Mouse (Mus musculus): Measurements from ENCODE around the gene Cel. TPM values are rescaled to one million over a fixed set of nuclear protein-coding genes. Genes with fewer than 3 reads are reported as not detected.

The Cel gene
- polyA plus RNA-seq, 2 experiments, result 0.06 TPM; not detected in 1

DNA sequence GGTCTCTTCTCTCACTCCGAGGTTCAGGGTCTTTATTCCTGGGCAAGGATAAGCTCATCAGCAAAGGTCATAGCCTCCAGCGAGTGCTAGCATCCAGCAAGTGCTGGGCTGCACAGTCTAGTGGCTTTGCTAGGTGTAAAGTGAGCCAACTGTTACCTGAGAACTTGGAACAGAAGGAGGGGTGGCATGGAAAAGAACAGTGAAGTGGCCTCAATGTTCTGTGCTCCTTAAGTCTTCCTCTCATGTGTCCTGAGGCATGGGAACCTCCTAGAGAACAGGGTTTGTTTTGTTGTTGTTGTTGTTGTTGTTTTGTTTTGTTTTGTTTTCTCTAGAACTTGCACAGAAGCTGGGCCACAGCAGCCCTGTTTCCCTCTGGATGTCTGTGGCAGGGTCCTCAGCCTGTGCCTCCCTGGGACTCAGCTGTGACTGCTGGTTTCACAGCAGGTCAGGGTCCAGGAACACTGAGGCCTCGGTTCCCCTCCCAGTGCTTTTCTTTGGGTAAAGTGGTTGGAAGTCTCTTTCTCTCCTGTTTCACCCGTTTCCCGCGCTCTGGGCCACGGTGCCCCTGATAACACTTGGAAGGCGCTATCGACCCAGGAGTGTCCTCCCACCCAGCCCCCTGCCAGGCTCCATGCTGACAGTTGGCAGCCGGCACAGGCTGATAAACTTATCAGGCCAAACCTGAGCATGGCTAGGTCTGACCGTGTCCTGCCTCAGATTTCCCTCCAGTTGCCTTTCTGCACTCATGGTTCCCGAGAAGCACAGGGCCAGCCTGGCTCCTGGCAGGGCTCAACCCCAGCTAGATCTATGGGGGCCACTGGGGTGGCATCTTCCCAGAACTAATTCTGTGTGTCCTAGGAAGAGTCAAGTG is 38.8 kb upstream of the Cel start:
- Histone ChIP-seq H3K27me3 (ENCODE audit: control insufficient read depth, insufficient read depth, low read length) (no peaks in the 10 kb centered on the region), H3K27ac (replicated peaks; ENCODE audit: low read depth, low read length) (no peak overlapping the region), H3K4me2 (replicated peaks; ENCODE audit: low read depth, low read length, severe bottlenecking) (no peak overlapping the region), H3K4me3 (replicated peaks; ENCODE audit: low read length) (no peak overlapping the region), H3K36me3 (ENCODE audit: control insufficient read depth, insufficient read depth, low read length) (no peaks in the 10 kb centered on the region), H3K9me3 (ENCODE audit: control insufficient read depth, low read length) (no peaks in the 10 kb centered on the region), H3K9ac (ENCODE audit: low read depth, low read length, severe bottlenecking) (no peak overlapping the region), H3K4me1 (ENCODE audit: control insufficient read depth, insufficient read depth, low read length) (no peaks in the 10 kb centered on the region)
- no peak for TF ChIP-seq POLR2A (IDR thresholded peaks at IDR 0.05; ENCODE audit: borderline replicate concordance, extremely low read depth, insufficient read depth, insufficient read length)
- no peak for DNase-seq (ENCODE audit: low spot score)
- WGBS, result 64% methylated on average over 12 of the region's 12 CpGs
- no peak for ATAC-seq (ENCODE audit: low FRiP score, low read depth)

DNA sequence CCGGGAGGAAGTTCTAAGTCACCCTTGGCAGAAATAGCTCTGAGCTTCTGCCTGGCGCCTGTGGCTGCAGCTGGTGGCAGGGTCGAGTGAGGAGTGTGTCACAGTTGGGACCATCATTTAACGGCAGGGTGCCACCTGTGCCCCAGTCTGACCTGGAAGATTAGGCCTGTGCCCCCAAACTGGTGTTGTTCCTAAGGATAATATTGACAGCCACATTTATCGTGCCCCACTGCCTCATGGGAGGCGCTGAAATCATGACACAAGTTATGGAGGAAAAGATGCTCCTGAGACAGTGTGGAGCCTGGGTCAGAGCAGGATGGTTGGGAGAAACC is 36.3 kb upstream of the Cel start:
- no peaks in the 10 kb centered on the region for H3K27me3 ChIP-seq (ENCODE audit: control insufficient read depth, insufficient read depth, low read length)
- no peaks in the 10 kb centered on the region for H3K4me1 ChIP-seq (ENCODE audit: control insufficient read depth, insufficient read depth, low read length)
- H3K9me3 ChIP-seq (ENCODE audit: control insufficient read depth, low read length), result no peaks in the 10 kb centered on the region
- H3K4me2 ChIP-seq (replicated peaks; ENCODE audit: low read depth, low read length, severe bottlenecking), result no peak overlapping the region
- ATAC-seq (ENCODE audit: low FRiP score, low read depth), result no peak
- no peak for DNase-seq (ENCODE audit: low spot score)
- no peaks in the 10 kb centered on the region for H3K36me3 ChIP-seq (ENCODE audit: control insufficient read depth, insufficient read depth, low read length)
- H3K27ac ChIP-seq (replicated peaks; ENCODE audit: low read depth, low read length), result no peak overlapping the region
- H3K9ac ChIP-seq (ENCODE audit: low read depth, low read length, severe bottlenecking), result no peak overlapping the region
- H3K4me3 ChIP-seq (replicated peaks; ENCODE audit: low read length), result no peak overlapping the region
- TF ChIP-seq POLR2A (IDR thresholded peaks at IDR 0.05; ENCODE audit: borderline replicate concordance, extremely low read depth, insufficient read depth, insufficient read length), result no peak
- WGBS, result 76% methylated on average over 6 of the region's 6 CpGs

DNA sequence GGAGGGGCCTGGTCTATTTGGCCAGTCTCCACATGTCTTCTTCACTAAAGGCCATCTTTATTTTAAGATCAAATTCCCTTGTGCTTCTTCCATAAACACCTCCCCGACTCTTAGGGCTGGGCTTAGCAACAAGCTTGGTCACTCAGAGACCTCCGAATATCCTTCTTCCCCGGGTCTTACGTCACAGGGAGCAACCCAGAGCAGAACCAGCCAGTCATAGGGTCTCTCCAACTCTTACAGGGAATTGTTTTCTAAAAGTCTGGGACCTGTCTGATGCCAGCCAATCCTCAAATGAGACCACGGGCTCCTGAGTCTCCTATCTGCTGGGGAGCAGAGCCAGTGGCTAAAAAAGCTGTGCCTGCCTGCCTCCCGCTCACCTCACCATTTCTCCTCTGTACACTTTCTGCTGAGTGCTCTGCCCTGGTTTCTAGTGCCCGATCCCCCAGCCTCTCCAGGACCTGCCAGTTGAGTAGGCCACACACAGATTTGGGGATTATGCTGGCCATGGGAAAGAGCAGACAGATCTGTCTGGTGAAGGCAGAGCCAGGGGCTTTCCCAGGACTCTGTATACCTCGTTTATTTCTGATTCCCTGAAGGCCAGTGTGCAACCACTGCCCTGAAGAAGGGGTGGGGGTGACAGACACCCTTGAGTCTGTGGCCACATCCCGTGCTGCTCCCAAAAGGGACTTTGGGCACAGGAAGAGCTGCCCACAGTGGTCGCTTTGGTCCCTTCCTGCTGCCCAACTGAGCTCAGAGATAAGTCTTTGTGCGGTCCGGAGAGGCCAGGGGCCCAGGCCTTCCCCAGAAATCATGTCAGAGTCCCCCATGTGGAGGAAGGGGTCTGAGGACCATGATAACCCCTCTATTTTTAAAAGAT is 35.7 kb upstream of the Cel start:
- no peak for ATAC-seq (ENCODE audit: low FRiP score, low read depth)
- Histone ChIP-seq H3K27ac (replicated peaks; ENCODE audit: low read depth, low read length) (no peak overlapping the region), H3K36me3 (ENCODE audit: control insufficient read depth, insufficient read depth, low read length) (no peaks in the 10 kb centered on the region), H3K9ac (ENCODE audit: low read depth, low read length, severe bottlenecking) (0 out of 2 replicates have a peak overlapping the region, but pooled peaks have one; percentile 12), H3K4me3 (replicated peaks; ENCODE audit: low read length) (no peak overlapping the region), H3K4me2 (replicated peaks; ENCODE audit: low read depth, low read length, severe bottlenecking) (no peak overlapping the region), H3K9me3 (ENCODE audit: control insufficient read depth, low read length) (no peaks in the 10 kb centered on the region), H3K4me1 (ENCODE audit: control insufficient read depth, insufficient read depth, low read length) (no peaks in the 10 kb centered on the region), H3K27me3 (ENCODE audit: control insufficient read depth, insufficient read depth, low read length) (no peaks in the 10 kb centered on the region)
- no peak for TF ChIP-seq POLR2A (IDR thresholded peaks at IDR 0.05; ENCODE audit: borderline replicate concordance, extremely low read depth, insufficient read depth, insufficient read length)
- no peak for DNase-seq (ENCODE audit: low spot score)
- WGBS, result 68% methylated on average over 12 of the region's 12 CpGs

DNA sequence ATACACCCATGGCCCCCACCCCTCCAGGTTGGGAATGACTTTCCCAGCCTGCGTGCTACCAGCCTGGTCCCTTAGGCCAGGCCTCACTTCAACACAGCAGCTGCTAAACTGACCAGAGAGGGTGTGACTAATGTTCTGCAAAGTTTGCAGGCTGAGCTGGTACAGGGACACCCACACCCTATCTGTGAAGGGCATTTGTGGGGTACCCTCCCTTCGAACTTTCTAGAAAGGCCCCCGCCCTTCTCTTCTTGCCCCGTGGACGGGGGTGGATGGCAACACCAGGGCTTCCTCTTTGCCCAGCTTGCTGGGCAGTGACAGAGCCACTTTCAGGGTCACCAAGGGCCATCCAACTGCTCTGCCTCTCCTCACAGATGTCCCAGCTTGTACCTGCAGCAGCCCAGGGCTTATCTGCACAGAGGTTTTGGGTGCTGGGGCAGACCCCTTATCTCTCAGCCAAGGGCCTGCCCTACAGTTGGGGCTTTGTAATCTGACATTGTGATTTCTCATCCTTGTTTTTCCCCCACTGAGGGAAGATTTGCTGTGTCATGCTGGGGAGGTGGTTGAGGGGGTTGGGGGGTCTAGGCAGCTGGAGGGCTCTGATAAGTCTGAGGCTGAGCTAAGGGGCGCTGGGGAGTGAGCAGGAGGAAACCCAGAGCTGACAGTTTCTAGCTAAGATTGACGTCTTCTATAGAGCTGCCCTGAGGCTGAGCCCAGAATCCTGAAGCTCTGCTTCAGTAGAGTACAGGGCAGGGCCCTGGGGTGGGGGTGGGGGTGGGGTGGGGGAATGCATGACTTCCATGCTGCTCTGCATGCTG is 34.7 kb upstream of the Cel start:
- DNase-seq (ENCODE audit: low spot score) (no peak), ATAC-seq (ENCODE audit: low FRiP score, low read depth) (no peak)
- Histone ChIP-seq H3K27ac (replicated peaks; ENCODE audit: low read depth, low read length) (no peak overlapping the region), H3K27me3 (ENCODE audit: control insufficient read depth, insufficient read depth, low read length) (no peaks in the 10 kb centered on the region), H3K9me3 (ENCODE audit: control insufficient read depth, low read length) (no peaks in the 10 kb centered on the region), H3K4me3 (replicated peaks; ENCODE audit: low read length) (no peak overlapping the region), H3K9ac (ENCODE audit: low read depth, low read length, severe bottlenecking) (no peak overlapping the region), H3K4me2 (replicated peaks; ENCODE audit: low read depth, low read length, severe bottlenecking) (no peak overlapping the region), H3K36me3 (ENCODE audit: control insufficient read depth, insufficient read depth, low read length) (no peaks in the 10 kb centered on the region), H3K4me1 (ENCODE audit: control insufficient read depth, insufficient read depth, low read length) (no peaks in the 10 kb centered on the region)
- TF ChIP-seq POLR2A (IDR thresholded peaks at IDR 0.05; ENCODE audit: borderline replicate concordance, extremely low read depth, insufficient read depth, insufficient read length), result no peak
- WGBS, result 72% methylated on average over 7 of the region's 7 CpGs

DNA sequence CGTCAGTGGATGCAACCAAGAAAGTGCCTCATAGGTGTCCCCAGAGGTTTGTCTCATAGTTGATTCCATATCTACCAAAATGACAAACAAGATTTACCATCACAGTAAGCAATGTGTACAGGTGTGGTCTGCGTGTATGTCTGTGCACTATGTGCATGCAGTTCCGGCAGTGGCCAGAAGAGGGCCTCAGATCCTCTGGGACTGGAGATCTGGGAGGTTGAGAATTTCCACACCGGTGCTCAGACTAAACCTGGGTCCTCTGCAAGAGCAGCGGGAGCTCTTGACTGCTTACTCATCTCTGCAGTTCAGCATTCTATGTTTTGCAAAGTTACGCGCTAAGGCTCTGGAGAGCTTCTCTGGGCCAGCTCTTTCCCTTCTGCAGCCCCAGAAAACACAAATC is 33.8 kb upstream of the Cel start:
- Histone ChIP-seq H3K36me3 (ENCODE audit: control insufficient read depth, insufficient read depth, low read length) (no peaks in the 10 kb centered on the region), H3K9ac (ENCODE audit: low read depth, low read length, severe bottlenecking) (no peak overlapping the region), H3K27me3 (ENCODE audit: control insufficient read depth, insufficient read depth, low read length) (no peaks in the 10 kb centered on the region), H3K27ac (replicated peaks; ENCODE audit: low read depth, low read length) (no peak overlapping the region), H3K9me3 (ENCODE audit: control insufficient read depth, low read length) (no peaks in the 10 kb centered on the region), H3K4me1 (ENCODE audit: control insufficient read depth, insufficient read depth, low read length) (no peaks in the 10 kb centered on the region), H3K4me3 (replicated peaks; ENCODE audit: low read length) (no peak overlapping the region), H3K4me2 (replicated peaks; ENCODE audit: low read depth, low read length, severe bottlenecking) (no peak overlapping the region)
- WGBS, result 94% methylated on average over 7 of the region's 7 CpGs
- no peak for DNase-seq (ENCODE audit: low spot score)
- no peak for ATAC-seq (ENCODE audit: low FRiP score, low read depth)
- TF ChIP-seq POLR2A (IDR thresholded peaks at IDR 0.05; ENCODE audit: borderline replicate concordance, extremely low read depth, insufficient read depth, insufficient read length), result no peak

All from limb, embryonic 14.5 days (tissue).